In the genomic region with DNA sequence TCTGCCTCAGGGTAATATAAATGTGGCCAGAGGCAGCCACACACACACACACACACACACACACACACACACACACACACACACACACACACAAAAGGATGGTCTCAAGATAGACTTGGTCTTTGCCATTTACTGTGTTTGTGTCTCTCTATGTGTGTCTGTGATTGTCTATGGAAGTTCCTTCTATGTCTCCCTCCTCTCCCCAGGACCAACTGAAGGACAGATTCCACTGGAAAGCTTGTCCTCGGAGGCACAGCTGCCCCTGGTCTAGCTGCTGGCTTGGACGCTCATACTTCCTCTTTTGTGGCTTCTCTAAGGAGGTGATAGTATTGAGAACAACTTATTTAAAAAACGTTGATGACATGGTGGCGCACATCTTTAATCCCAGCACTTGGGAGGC, we compare ENCODE assay signal across 14 mouse cellular contexts. TPM values are rescaled to one million over a fixed set of nuclear protein-coding genes. Genes with fewer than 3 reads are reported as not detected.
DNase-seq lines count a peak whose midpoint lies in the region; ATAC-seq lines count a peak whose summit lies in the region.
"Had no signal": no experiment of that assay in that cellular context is flagged by ENCODE, and none has a peak within 500 bp of the region (broad histone marks: within the 10 kb centered on the region; RNA-seq: fewer than 3 reads in every experiment).

No protein-coding gene starts in this region.

- no peak overlapping the region for H3K4me3 ChIP-seq in heart, embryonic 12.5 days

- no peak overlapping the region for H3K27ac ChIP-seq in heart, embryonic 12.5 days (ENCODE audit: poor library complexity, severe bottlenecking)
- H3K27ac ChIP-seq: embryonic facial prominence, embryonic 12.5 days; heart, embryonic 15.5 days had no signal

- 45% methylated on average over 4 of the region's 4 CpGs for WGBS in heart, embryonic 12.5 days

- no peaks in the 10 kb centered on the region for H3K36me3 ChIP-seq in heart, embryonic 12.5 days
- no peaks in the 10 kb centered on the region for H3K36me3 ChIP-seq in splenic B cell, adult 2 months (ENCODE audit: control insufficient read depth, insufficient read depth, low read length, poor library complexity, severe bottlenecking)
- H3K36me3 ChIP-seq: embryonic facial prominence, embryonic 12.5 days; heart, embryonic 15.5 days had no signal

- no peak overlapping the region for H3K9ac ChIP-seq in heart, embryonic 12.5 days
- H3K9ac ChIP-seq: embryonic facial prominence, embryonic 12.5 days; heart, embryonic 15.5 days had no signal

- peak overlapping the region; percentile 62; the same call in 1 of the 2 replicates for H3K4me2 ChIP-seq in heart, embryonic 12.5 days

- peaks cover 11% of the 10 kb centered on the region for H3K27me3 ChIP-seq in heart, embryonic 12.5 days (replicated peaks)
- no peaks in the 10 kb centered on the region for H3K27me3 ChIP-seq in splenic B cell, adult 2 months (ENCODE audit: control insufficient read depth, insufficient read depth, low read length, poor library complexity, severe bottlenecking)
- H3K27me3 ChIP-seq: heart, embryonic 15.5 days had no signal

- no peak for ATAC-seq in heart, embryonic 12.5 days (ENCODE audit: insufficient number of reproducible peaks, low FRiP score)
- ATAC-seq: intestine, embryonic 16.5 days had no signal

- DNase-seq in heart, adult 8-10 months (ENCODE audit: low spot score): no peak
- DNase-seq in spleen, postnatal 36 days (ENCODE audit: low spot score in 2 of 2): peak; percentile 26 to 54
- DNase-seq in spleen, postnatal 4 days (ENCODE audit: low spot score in 2 of 2): no peak
- DNase-seq in lung, postnatal 25 days (ENCODE audit: low spot score): peak; percentile 3
- DNase-seq in splenic B cell, adult 2 months (ENCODE audit: low read depth, low spot score): peak; percentile 58
- DNase-seq in urinary bladder, adult 18-20 months (ENCODE audit: low spot score in 2 of 2): no peak
- no peak for DNase-seq in ovary, postnatal 36 days (ENCODE audit: low spot score)
- DNase-seq: adrenal gland, adult 2 months had no signal

- H3K4me1 ChIP-seq in heart, embryonic 12.5 days (replicated peaks): no peaks in the 10 kb centered on the region; the same call in 1 of the 2 replicates
- H3K4me1 ChIP-seq: embryonic facial prominence, embryonic 12.5 days; heart, embryonic 15.5 days had no signal

- H3K9me3 ChIP-seq in heart, embryonic 12.5 days (replicated peaks): no peaks in the 10 kb centered on the region
- H3K9me3 ChIP-seq: embryonic facial prominence, embryonic 12.5 days; heart, embryonic 15.5 days had no signal

RNA-seq across cellular contexts. Expression of a gene that starts 1.6 kb away (rescaled TPM):
- polyA plus RNA-seq in heart, embryonic 12.5 days (2016; fragmentation: Nextera tagmentation; extraction: Ambion mirVana): 0.19 and 0.33 TPM in 2 replicates
- total RNA-seq in heart, adult 8-10 months (2022): 1 to 10 TPM in 3 of 4 experiments, under 1 TPM in 1; 0.98 to 1.8 (median 1.4) TPM

RNA-seq across cellular contexts. Expression of a gene that starts 23.8 kb away (rescaled TPM):
- polyA plus RNA-seq in heart, embryonic 12.5 days (2016; fragmentation: Nextera tagmentation; extraction: Ambion mirVana): not detected in 2 replicates
- not detected for total RNA-seq in heart, adult 8-10 months (2022)
- total RNA-seq: adrenal gland, adult 2 months; layer of hippocampus, adult 18-20 months had no signal
- polyA plus RNA-seq: adrenal gland, adult 2 months; embryonic facial prominence, embryonic 12.5 days; intestine, embryonic 16.5 days; limb, embryonic 11.5 days had no signal

RNA-seq across cellular contexts. Expression of a gene that starts 58.3 kb away (rescaled TPM):
- 0.11 TPM in 1 of 2 replicates, not detected in the other for polyA plus RNA-seq in heart, embryonic 12.5 days (2016; fragmentation: Nextera tagmentation; extraction: Ambion mirVana)
- total RNA-seq in heart, adult 8-10 months (2022): under 1 TPM in 2 of 4 experiments, not detected in 2; 0.47 to 0.59 TPM
- total RNA-seq: layer of hippocampus, adult 18-20 months had no signal
- polyA plus RNA-seq: adrenal gland, adult 2 months; embryonic facial prominence, embryonic 12.5 days had no signal

Comparison
In these comparisons a context has a peak if more than half of its experiments do, and no peak if none do; other contexts are left out.
1. DNase-seq: peak in spleen, postnatal 36 days (2 of 2), lung, postnatal 25 days (single experiment) and splenic B cell, adult 2 months (single experiment); none in heart, adult 8-10 months (single experiment), spleen, postnatal 4 days (0 of 2), urinary bladder, adult 18-20 months (0 of 2) and ovary, postnatal 36 days (single experiment).